Comparison of ENCODE assay signal across 8 mouse cellular contexts in genomic region chr10:96724436-96725175, GRCm38 (mm10).
DNase-seq lines count a peak whose midpoint lies in the region; ATAC-seq and TF ChIP-seq lines count a peak whose summit lies in the region.

No protein-coding gene starts in this region.

- TF ChIP-seq EP300 in liver, embryonic 14.5 days (IDR thresholded peaks at IDR 0.05; ENCODE audit: low read depth) = no peak

- ATAC-seq in hindbrain, embryonic 16.5 days = no peak
- 0 out of 2 replicates have a peak, but pooled peaks have one; percentile 50 for ATAC-seq in liver, embryonic 14.5 days (ENCODE audit: insufficient read depth)
- ATAC-seq in forebrain, embryonic 13.5 days = no peak

- H3K9me3 ChIP-seq in hindbrain, embryonic 10.5 days = no peaks in the 10 kb centered on the region
- no peaks in the 10 kb centered on the region for H3K9me3 ChIP-seq in hindbrain, embryonic 16.5 days (ENCODE audit: control insufficient read depth, low read length)
- H3K9me3 ChIP-seq in liver, embryonic 14.5 days (ENCODE audit: control insufficient read depth, low read length) = no peaks in the 10 kb centered on the region
- no peaks in the 10 kb centered on the region for H3K9me3 ChIP-seq in forebrain, embryonic 13.5 days (replicated peaks)

- WGBS in hindbrain, embryonic 10.5 days = 51% methylated on average over 11 of the region's 11 CpGs
- WGBS in hindbrain, embryonic 16.5 days = 62% methylated on average over 11 of the region's 11 CpGs
- 27% methylated on average over 11 of the region's 11 CpGs for WGBS in liver, embryonic 14.5 days (ENCODE audit: insufficient replicate concordance)
- WGBS in forebrain, embryonic 13.5 days = 52% methylated on average over 11 of the region's 11 CpGs

- H3K4me2 ChIP-seq in hindbrain, embryonic 16.5 days (ENCODE audit: low read length) = no peak overlapping the region
- H3K4me2 ChIP-seq in liver, embryonic 14.5 days (ENCODE audit: low read depth) = no peak overlapping the region
- H3K4me2 ChIP-seq in forebrain, embryonic 13.5 days = no peak overlapping the region

- DNase-seq in hindbrain, embryonic 10.5 days (ENCODE audit: low spot score) = no peak
- DNase-seq in T-cell, adult 2 months (ENCODE audit: low spot score) = peak; percentile 86
- no peak for DNase-seq in liver, embryonic 14.5 days (ENCODE audit: low read depth in 3 of 3, low spot score in 3 of 3)
- peak; percentile 79 to 86 for DNase-seq in thymus, adult 18-20 months
- no peak for DNase-seq in cerebellum, postnatal 4 days (ENCODE audit: low spot score in 2 of 2)
- DNase-seq in right cerebral cortex, postnatal 36 days (ENCODE audit: low spot score in 2 of 2) = no peak

- TF ChIP-seq CTCF in liver, embryonic 14.5 days (IDR thresholded peaks at IDR 0.05; ENCODE audit: low read depth) = no peak

- no peaks in the 10 kb centered on the region for H3K36me3 ChIP-seq in hindbrain, embryonic 10.5 days
- H3K36me3 ChIP-seq in hindbrain, embryonic 16.5 days (ENCODE audit: control insufficient read depth, insufficient read depth, low read length) = no peaks in the 10 kb centered on the region
- H3K36me3 ChIP-seq in liver, embryonic 14.5 days (replicated peaks; ENCODE audit: control insufficient read depth, insufficient read depth, low read depth) = no peaks in the 10 kb centered on the region
- no peaks in the 10 kb centered on the region for H3K36me3 ChIP-seq in forebrain, embryonic 13.5 days (ENCODE audit: poor library complexity, severe bottlenecking)

- H3K27me3 ChIP-seq in hindbrain, embryonic 10.5 days (ENCODE audit: insufficient read depth, poor library complexity, severe bottlenecking) = no peaks in the 10 kb centered on the region
- H3K27me3 ChIP-seq in hindbrain, embryonic 16.5 days (replicated peaks; ENCODE audit: control insufficient read depth, insufficient read depth, low read length) = no peaks in the 10 kb centered on the region
- H3K27me3 ChIP-seq in liver, embryonic 14.5 days (ENCODE audit: control insufficient read depth, insufficient read depth, low read length) = no peaks in the 10 kb centered on the region
- no peaks in the 10 kb centered on the region for H3K27me3 ChIP-seq in forebrain, embryonic 13.5 days

- H3K27ac ChIP-seq in hindbrain, embryonic 10.5 days = peak overlapping the region; percentile 43; the same call in 1 of the 2 replicates
- H3K27ac ChIP-seq in hindbrain, embryonic 16.5 days (ENCODE audit: low read depth, low read length) = no peak overlapping the region
- no peak overlapping the region for H3K27ac ChIP-seq in liver, embryonic 14.5 days
- H3K27ac ChIP-seq in forebrain, embryonic 13.5 days = no peak overlapping the region

- no peak overlapping the region for H3K4me3 ChIP-seq in hindbrain, embryonic 10.5 days
- no peak overlapping the region for H3K4me3 ChIP-seq in hindbrain, embryonic 16.5 days (ENCODE audit: low read length)
- no peak overlapping the region for H3K4me3 ChIP-seq in liver, embryonic 14.5 days (ENCODE audit: insufficient read depth in 1 of 2, low read depth in 2 of 2, low read length in 2 of 2)
- H3K4me3 ChIP-seq in forebrain, embryonic 13.5 days = no peak overlapping the region

- peaks cover 37% of the 10 kb centered on the region for H3K4me1 ChIP-seq in hindbrain, embryonic 10.5 days (replicated peaks)
- peaks cover 4% of the 10 kb centered on the region; the same call in 1 of the 2 replicates for H3K4me1 ChIP-seq in hindbrain, embryonic 16.5 days (ENCODE audit: control insufficient read depth, insufficient read depth, low read depth, low read length)
- H3K4me1 ChIP-seq in liver, embryonic 14.5 days (replicated peaks; ENCODE audit: control insufficient read depth in 2 of 2, insufficient read depth in 2 of 2, low read length in 1 of 2) = peaks cover 4 to 15% of the 10 kb centered on the region in 2 experiments; a peak in 3 of 4 replicates
- H3K4me1 ChIP-seq in forebrain, embryonic 13.5 days = peaks cover 34% of the 10 kb centered on the region

- H3K9ac ChIP-seq in hindbrain, embryonic 16.5 days (ENCODE audit: low read depth, low read length) = no peak overlapping the region
- no peak overlapping the region for H3K9ac ChIP-seq in liver, embryonic 14.5 days (replicated peaks)
- H3K9ac ChIP-seq in forebrain, embryonic 13.5 days = no peak overlapping the region

Comparison
In these comparisons a context has a peak if more than half of its experiments do, and no peak if none do; other contexts are left out.
1. DNase-seq: peak in T-cell, adult 2 months (single experiment) and thymus, adult 18-20 months (2 of 2); none in hindbrain, embryonic 10.5 days (single experiment), liver, embryonic 14.5 days (0 of 3), cerebellum, postnatal 4 days (0 of 2) and right cerebral cortex, postnatal 36 days (0 of 2).